Mouse (Mus musculus) lung, adult 2 months (tissue): ENCODE measurements at regions not wholly inside any gene's neighbourhood (a gene's known extent, or its start where the extent isn't known, plus 50 kb on each side); places are given as distances from the start of the nearest gene placed in this dataset.

ENCODE experiments used
- CTCF ChIP-seq: fragments of 200-500 bp; IDR thresholded peaks from 2 replicates; pipeline ENCODE4 v1.5.1; 2011; ENCODE audit warnings: mild to moderate bottlenecking, low read length, control low read depth; ENCODE audit not compliant: insufficient read depth
- POLR2A ChIP-seq: fragments of 200-500 bp; IDR thresholded peaks from 2 replicates; pipeline ENCODE4 v1.6.1; 2011; ENCODE audit warnings: low read depth, mild to moderate bottlenecking, control low read depth, low read length, borderline replicate concordance; ENCODE audit errors: extremely low read depth

- no peak for TF ChIP-seq CTCF
- TF ChIP-seq POLR2A: no peak
These were observed 271.4 kb upstream of the Rnaseh2b start for GRCm38 (mm10) chr14:62020996-62021395.
